Mouse (Mus musculus) erythroblast, embryonic 14.5 days (primary cell): ENCODE results near the gene Zfp277. TPM values are rescaled to one million over a fixed set of nuclear protein-coding genes. Genes with fewer than 3 reads are reported as not detected.

Experiments
- H3K27me3 ChIP-seq: 2 replicates; pipeline ENCODE4 v1.6.1; 2012; ENCODE audit warnings: inconsistent platforms; ENCODE audit not compliant: control insufficient read depth
- H3K36me3 ChIP-seq: 2 replicates; pipeline ENCODE4 v1.6.1; 2012; ENCODE audit warnings: mild to moderate bottlenecking, inconsistent platforms; ENCODE audit not compliant: control insufficient read depth
- H3K4me1 ChIP-seq: 2 replicates; pipeline ENCODE4 v1.6.1; 2012; ENCODE audit warnings: inconsistent platforms; ENCODE audit not compliant: control insufficient read depth
- H3K4me3 ChIP-seq: replicated peaks from 2 replicates; pipeline ENCODE3; 2012; ENCODE audit warnings: moderate library complexity, mild to moderate bottlenecking, inconsistent platforms
- H3K9me3 ChIP-seq: 2 replicates; pipeline ENCODE4 v1.6.1; 2012; ENCODE audit warnings: low read length, inconsistent platforms, mixed read lengths; ENCODE audit not compliant: control insufficient read depth
- GATA1 ChIP-seq: IDR thresholded peaks from 2 replicates; pipeline ENCODE4 v1.6.1; 2012; ENCODE audit warnings: low read length, inconsistent platforms, mixed read lengths
- TAL1 ChIP-seq: IDR thresholded peaks from 3 replicates; pipeline ENCODE4 v1.6.1; 2012; ENCODE audit warnings: low read length, inconsistent platforms, mixed read lengths
- polyA plus RNA-seq: library from polyadenylated mRNA; stranded (reverse); fragments of >175 nt; gene quantifications from 2 replicates; pipeline ENCODE4 v1.2.3, GENCODE M21; 2012

The Zfp277 gene
- polyA plus RNA-seq, 1 experiment: 0.08 TPM

DNA sequence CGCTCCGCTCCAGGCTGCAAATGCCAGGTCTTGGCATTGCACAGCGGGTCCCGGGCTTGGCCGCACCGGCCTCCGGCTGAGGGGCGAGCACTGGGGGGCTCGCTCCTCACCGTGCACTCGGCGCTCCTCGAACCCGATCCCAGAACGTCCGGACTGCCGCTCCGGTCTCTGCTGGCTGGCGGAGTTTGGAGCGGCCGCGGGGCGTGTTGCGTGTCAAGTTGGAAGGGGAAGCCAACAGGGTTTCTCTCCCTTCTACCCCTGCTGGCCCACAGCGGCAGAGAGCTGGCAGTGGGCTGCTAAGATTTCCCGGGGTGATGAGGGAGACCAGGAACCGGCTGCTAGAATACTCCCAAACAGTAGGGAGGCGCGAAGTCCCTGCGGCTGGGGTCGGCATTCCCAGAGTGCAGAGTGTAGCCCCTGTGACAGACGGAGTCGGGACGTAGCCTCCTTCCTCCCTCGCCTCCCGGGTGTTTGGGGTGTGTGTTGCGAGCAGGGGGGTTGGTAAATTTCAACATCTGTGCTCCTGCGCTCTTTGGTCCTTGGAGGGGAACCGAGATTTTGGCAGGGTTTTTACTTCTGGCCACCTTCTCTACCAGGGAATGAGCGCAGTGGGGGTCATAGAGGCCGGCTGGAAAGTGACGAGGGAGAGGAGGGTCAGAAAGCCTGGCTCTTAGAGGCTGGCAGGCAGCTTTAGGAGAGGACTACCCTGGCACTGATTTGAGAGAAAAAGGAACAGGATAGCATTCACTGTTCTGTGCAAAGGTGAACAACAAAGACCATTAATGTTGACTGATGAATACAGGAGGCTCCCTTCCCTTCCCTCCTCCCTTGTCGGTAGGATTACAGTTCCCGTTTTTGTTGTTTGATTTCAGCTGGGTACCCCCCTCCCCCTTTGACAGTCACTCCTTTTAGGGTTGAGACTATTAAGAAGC is 1.0 kb upstream of the Zfp277 start:
- Histone ChIP-seq H3K36me3 (no peaks in the 10 kb centered on the region), H3K27me3 (peaks cover 54% of the 10 kb centered on the region), H3K4me3 (peak overlapping the region; percentile 80), H3K9me3 (peaks cover 6% of the 10 kb centered on the region; the same call in 1 of the 2 replicates), H3K4me1 (peaks cover 21% of the 10 kb centered on the region)
- TF ChIP-seq TAL1: no peak
- no peak for TF ChIP-seq GATA1

DNA sequence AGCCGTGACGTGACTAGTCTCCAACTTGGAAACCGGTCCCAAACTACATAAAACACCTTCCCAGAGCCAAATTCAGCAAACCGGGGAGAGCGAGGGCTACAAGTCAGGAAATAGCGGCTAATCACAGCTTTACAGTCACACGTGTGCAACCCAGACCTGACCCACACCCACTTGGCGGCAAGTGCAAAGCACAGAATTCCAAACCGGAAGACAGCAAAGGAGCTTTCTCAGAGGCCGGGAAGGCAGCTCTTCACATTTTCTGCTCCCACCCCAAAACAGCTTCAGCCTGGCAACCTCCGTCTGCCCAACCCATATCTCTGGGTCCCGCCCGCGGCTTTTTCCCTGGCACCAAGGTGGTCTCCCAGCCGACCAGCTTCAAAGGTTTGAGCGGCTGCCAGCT is 496 bp downstream of the Zfp277 start:
- Histone ChIP-seq H3K4me3 (peak overlapping the region; percentile 80), H3K36me3 (no peaks in the 10 kb centered on the region), H3K4me1 (peaks cover 21% of the 10 kb centered on the region), H3K27me3 (peaks cover 51% of the 10 kb centered on the region), H3K9me3 (peaks cover 6% of the 10 kb centered on the region; the same call in 1 of the 2 replicates)
- TF ChIP-seq GATA1 (no peak), TAL1 (no peak)

DNA sequence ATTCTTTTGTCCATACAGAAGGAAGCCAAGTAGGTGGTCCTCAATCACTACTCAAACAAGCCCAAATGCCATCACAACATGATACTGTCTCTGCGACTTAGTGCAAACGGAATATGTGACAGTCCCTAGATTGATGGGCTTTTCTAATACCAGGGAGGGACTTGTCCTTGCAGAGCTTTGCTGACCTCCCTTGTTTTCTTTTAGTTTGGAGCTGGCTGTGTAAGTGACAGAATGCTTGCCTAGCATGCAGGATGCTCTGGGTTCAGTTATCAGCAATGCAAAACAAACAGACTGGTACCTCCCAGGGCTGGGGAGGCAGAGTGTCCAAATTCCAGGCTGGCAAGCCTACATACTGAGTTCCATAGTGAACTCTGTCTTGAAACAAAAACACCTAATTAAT is 7.7 kb downstream of the Zfp277 start:
- no peak for TF ChIP-seq TAL1
- TF ChIP-seq GATA1: no peak

DNA sequence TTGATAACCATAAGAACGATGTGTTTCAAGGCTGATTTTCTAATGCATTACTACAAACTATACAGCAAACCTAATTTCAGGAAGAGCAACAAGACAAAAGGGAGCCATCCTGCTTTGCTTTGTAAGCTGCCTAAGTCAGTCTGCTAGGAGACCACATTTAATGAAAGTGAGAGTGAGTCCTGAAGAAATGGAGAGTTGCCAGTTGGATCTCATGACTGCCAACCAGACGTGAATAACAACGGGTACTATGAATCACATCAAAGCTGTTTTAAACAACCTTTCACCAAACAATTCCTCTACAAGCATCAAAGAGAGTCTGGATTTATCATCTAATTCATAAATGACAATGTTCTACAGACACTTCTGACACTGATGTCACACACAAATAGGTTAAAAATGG is 11.6 kb downstream of the Zfp277 start:
- Histone ChIP-seq H3K36me3 (no peaks in the 10 kb centered on the region), H3K4me1 (no peaks in the 10 kb centered on the region), H3K9me3 (no peaks in the 10 kb centered on the region), H3K27me3 (no peaks in the 10 kb centered on the region), H3K4me3 (no peak overlapping the region)
- TF ChIP-seq TAL1 (no peak), GATA1 (no peak)

More for the DNA sequence above, 7.7 kb downstream of the Zfp277 start:
- Histone ChIP-seq H3K27me3 (no peaks in the 10 kb centered on the region), H3K4me1 (no peaks in the 10 kb centered on the region), H3K9me3 (no peaks in the 10 kb centered on the region), H3K4me3 (no peak overlapping the region), H3K36me3 (no peaks in the 10 kb centered on the region)

DNA sequence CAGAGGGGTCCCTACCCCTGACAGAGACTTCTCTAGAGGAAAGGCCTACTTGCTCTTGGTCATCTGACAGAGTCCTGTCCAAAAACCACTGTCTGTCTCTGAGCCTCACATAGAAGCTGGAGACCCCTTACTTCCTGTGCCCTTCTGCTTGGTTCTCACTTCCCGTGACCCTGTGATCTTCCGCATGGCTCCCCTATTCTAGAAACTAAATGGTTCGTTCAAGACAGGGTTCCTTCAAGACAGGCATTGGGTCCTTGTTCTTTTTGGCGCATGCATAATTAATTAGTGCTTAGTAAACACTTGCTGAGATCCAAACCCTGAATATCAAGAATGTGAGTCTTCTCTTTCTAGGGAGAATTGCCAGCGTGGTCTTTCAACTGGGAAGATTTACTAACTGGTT is 14.6 kb downstream of the Zfp277 start:
- Histone ChIP-seq H3K4me3 (no peak overlapping the region), H3K36me3 (no peaks in the 10 kb centered on the region), H3K4me1 (no peaks in the 10 kb centered on the region), H3K9me3 (no peaks in the 10 kb centered on the region), H3K27me3 (no peaks in the 10 kb centered on the region)
- TF ChIP-seq GATA1: no peak
- TF ChIP-seq TAL1: no peak

DNA sequence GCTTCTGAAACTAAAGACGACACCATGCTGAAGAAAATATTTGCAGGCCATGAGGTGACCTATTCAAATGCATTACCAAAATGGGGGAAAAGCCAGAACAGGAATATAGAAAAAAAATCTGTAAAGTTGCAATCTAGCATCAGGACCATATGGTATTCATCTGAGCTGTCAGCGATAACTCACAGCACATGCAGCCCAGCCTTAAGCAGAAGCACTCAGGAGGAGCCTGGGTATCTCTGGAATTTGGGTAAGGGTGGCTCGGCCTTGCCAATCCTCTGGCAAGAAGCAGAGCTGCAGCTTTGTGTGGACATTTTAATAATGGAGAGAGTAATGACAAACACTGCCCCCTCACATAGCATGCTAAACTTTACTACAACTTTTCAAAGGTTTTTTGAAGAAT is 15.7 kb downstream of the Zfp277 start:
- Histone ChIP-seq H3K9me3 (no peaks in the 10 kb centered on the region), H3K36me3 (no peaks in the 10 kb centered on the region), H3K4me3 (no peak overlapping the region), H3K27me3 (no peaks in the 10 kb centered on the region), H3K4me1 (no peaks in the 10 kb centered on the region)
- TF ChIP-seq GATA1 (no peak), TAL1 (no peak)

DNA sequence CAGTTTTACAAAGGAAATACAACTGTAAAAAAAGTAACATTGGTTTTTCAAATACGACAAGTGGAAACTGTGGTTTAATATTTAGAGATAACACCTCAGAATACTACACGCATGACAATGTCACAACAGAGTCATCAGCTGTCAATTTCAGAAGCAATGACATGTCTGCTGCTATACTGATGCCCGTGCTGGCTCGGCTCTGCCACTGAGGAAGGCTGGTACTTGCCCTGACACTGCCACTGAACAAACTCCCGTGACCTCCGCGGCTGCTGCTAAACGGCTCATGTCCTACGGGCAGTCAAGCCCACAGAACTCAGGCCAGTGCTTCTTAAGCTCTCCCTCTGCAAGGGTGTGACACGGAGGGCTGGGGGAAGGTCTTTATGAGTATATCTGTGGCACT is 18.1 kb downstream of the Zfp277 start:
- no peaks in the 10 kb centered on the region for H3K9me3 ChIP-seq
- no peaks in the 10 kb centered on the region for H3K4me1 ChIP-seq
- no peaks in the 10 kb centered on the region for H3K27me3 ChIP-seq
- TF ChIP-seq GATA1 (no peak), TAL1 (no peak)
- H3K4me3 ChIP-seq: no peak overlapping the region
- H3K36me3 ChIP-seq: no peaks in the 10 kb centered on the region

DNA sequence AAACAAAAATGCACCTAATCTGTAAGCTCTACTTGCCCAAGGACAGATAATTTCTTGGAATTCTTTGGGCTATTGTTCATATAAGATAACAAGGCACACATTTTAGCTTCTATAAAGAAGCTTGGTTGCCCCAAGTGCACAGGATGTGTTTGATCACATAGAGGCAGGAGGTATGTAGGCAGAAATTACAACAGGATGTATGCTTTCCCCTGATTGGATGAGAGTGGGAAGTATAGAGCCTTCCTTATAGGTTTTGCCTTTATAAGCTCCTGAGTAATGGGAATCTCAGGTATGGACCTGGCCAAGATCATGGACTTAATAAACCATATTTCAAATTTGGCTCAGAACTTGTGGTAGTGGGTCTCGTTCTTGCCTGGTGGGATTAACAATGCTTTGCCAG is 20.7 kb downstream of the Zfp277 start:
- TF ChIP-seq GATA1: no peak
- no peaks in the 10 kb centered on the region for H3K27me3 ChIP-seq
- H3K9me3 ChIP-seq: no peaks in the 10 kb centered on the region
- H3K4me1 ChIP-seq: no peaks in the 10 kb centered on the region
- no peaks in the 10 kb centered on the region for H3K36me3 ChIP-seq
- no peak overlapping the region for H3K4me3 ChIP-seq

DNA sequence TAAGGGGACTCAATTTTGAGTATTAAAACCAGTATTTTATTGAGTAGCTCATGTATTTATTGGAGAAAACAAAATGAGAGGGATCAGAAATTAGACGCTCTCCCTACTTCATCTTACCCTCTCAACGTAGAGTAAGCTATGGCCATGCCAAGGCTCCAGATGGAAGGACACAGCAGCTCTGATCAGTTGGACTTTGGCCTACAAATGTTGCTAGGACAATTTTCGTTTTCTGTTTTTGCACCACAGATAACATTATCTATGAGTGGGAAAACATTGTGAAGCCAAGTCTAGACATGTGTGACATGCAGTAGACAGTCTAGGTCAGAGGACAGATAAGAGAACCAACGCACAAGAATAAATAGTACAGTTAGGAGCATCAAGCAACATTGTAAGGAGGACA is 28.4 kb downstream of the Zfp277 start:
- Histone ChIP-seq H3K27me3 (no peaks in the 10 kb centered on the region), H3K4me3 (no peak overlapping the region), H3K36me3 (no peaks in the 10 kb centered on the region), H3K4me1 (no peaks in the 10 kb centered on the region), H3K9me3 (no peaks in the 10 kb centered on the region)
- no peak for TF ChIP-seq GATA1
- TF ChIP-seq TAL1: no peak
